Mouse (Mus musculus) right cerebral cortex, adult 2 months (tissue): ENCODE data around the gene Spag5.

Experiments used
- DNase-seq, 2 experiments: peaks; one replicate each; pipeline ENCODE4 v3.0.0; 2021 to 2022; ENCODE audit warnings: low spot score in 2 of 2

Gene Spag5

GRCm38 (mm10) chr11:78322860-78323259 lies 21.5 kb downstream of the Spag5 start, which contains the start of gene Aldoc:
Aldoc (plus strand) TSS chr11:78322968.
- peak; percentile 66 to 80 for DNase-seq

- DNase-seq, result no peak
Observed at GRCm38 (mm10) chr11:78324000-78324785, 22.9 kb downstream of the Spag5 start.

- no peak for DNase-seq
Observed at GRCm38 (mm10) chr11:78324965-78325364, 23.6 kb downstream of the Spag5 start.

- no peak for DNase-seq
Observed at GRCm38 (mm10) chr11:78327215-78327614, 25.9 kb downstream of the Spag5 start.

GRCm38 (mm10) chr11:78327634-78328511 lies 26.5 kb downstream of the Spag5 start, which contains the start of gene Pigs:
Pigs (plus strand) TSS chr11:78328415.
- peak; percentile 97 for DNase-seq

GRCm38 (mm10) chr11:78328512-78329056 lies 27.3 kb downstream of the Spag5 start:
- no peak for DNase-seq

GRCm38 (mm10) chr11:78332676-78333075 lies 31.3 kb downstream of the Spag5 start:
- DNase-seq, result no peak

- DNase-seq, result no peak
Observed at GRCm38 (mm10) chr11:78333992-78334391, 32.7 kb downstream of the Spag5 start.

- no peak for DNase-seq
Observed at GRCm38 (mm10) chr11:78337040-78337439, 35.7 kb downstream of the Spag5 start.

- no peak for DNase-seq
Observed at GRCm38 (mm10) chr11:78341702-78342101, 40.4 kb downstream of the Spag5 start.

GRCm38 (mm10) chr11:78343381-78344327 lies 42.3 kb downstream of the Spag5 start, which contains the start of gene Unc119:
Unc119 (plus strand) TSS chr11:78343482.
- DNase-seq, result peak; percentile 62 to 75

GRCm38 (mm10) chr11:78344328-78344889 lies 43.1 kb downstream of the Spag5 start:
- DNase-seq, result no peak

- DNase-seq, result no peak
Observed at GRCm38 (mm10) chr11:78344890-78345715, 43.8 kb downstream of the Spag5 start.

GRCm38 (mm10) chr11:78345801-78346200 lies 44.5 kb downstream of the Spag5 start:
- no peak for DNase-seq

GRCm38 (mm10) chr11:78346326-78347069 lies 45.2 kb downstream of the Spag5 start:
- DNase-seq, result no peak

- DNase-seq, result peak; percentile 69 to 74
Observed at GRCm38 (mm10) chr11:78347070-78347754, 45.9 kb downstream of the Spag5 start.

- no peak for DNase-seq
Observed at GRCm38 (mm10) chr11:78347908-78348307, 46.6 kb downstream of the Spag5 start.

GRCm38 (mm10) chr11:78348474-78348873 lies 47.1 kb downstream of the Spag5 start:
- DNase-seq, result no peak
